In the genomic region with DNA sequence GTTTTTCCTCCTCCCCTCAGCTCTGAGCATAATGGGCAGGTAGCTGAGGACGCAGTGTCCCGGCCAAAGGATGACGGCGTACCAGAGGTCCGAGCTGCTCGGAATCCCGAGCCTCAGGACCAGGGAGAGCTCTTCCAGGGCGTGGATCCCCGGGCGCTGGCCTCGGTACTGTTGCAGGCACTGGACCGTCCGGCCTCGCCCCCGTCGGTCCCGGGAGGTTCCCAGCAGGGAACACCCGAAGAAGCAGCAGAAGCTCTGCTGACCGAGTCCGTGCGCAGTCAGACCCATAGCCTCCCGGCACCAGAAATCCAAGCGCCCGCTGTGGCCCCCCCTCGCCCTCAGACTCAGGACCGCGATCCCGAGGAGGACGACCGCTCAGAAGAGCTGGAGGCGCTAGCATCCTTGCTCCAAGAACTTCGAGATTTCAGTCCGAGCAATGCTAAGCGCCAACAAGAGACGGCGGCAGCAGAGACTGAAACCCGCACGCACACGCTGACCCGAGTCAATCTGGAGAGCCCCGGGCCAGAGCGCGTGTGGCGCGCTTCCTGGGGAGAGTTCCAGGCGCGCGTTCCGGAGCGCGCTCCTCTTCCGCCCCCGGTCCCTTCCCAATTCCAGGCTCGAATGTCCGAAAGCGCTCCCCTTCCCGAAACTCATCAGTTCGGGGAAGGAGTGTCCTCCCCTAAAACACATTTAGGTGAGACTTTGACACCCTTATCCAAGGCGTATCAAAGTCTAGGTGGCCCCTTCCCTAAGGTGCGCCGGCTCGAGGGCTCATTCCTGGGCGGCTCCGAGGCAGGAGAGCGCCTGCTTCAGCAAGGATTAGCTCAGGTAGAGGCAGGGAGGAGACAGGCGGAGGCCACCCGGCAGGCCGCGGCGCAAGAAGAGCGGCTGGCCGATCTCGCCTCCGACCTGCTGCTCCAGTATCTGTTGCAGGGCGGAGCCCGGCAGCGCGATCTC, we compare ENCODE assay signal across 1 mouse cellular context.
TF ChIP-seq lines count a peak whose summit lies in the region.

No protein-coding gene starts in this region.

TF ChIP-seq in myocyte, 11 proteins besides CTCF, POLR2A, EP300 and RAD21 (continued from another document):
- no peak for TF ChIP-seq CEBPB (IDR thresholded peaks at IDR 0.05; ENCODE audit: insufficient read depth, poor library complexity, severe bottlenecking)
